Mouse (Mus musculus) liver, postnatal 0 days (tissue): ENCODE measurements at regions not wholly inside any gene's neighbourhood (a gene's known extent, or its start where the extent isn't known, plus 50 kb on each side); places are given as distances from the start of the nearest gene placed in this dataset.

Experiments used
- CTCF ChIP-seq: sonication (generic); IDR thresholded peaks from 2 replicates; pipeline ENCODE4 v1.5.1; 2016; ENCODE audit warnings: antibody characterized with exemption, low read depth
- EP300 ChIP-seq: IDR thresholded peaks from 2 replicates; pipeline ENCODE4 v1.6.1; 2016; ENCODE audit warnings: antibody characterized with exemption, low read depth, mild to moderate bottlenecking

DNA sequence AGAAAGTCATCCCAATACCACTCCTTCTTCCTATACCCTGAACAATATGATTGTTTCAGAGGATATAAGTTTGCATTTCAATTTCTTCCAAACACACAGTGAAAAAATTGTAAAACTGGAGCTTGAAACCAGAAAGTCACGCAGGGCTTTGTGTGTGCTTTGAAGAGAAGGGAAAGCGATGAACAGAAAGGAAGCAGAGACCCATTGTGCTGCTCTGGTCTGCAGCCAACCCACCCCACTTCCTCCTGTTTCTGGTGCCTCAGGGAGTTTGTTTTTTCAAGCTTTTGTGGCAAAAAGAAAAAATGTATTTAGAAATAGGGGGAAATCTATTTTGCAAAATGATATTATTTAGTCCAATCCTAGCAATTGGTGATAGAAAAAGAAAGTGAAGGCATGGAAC, 187.4 kb upstream of the Mageb18 start:
- TF ChIP-seq CTCF = no peak
- no peak for TF ChIP-seq EP300
